Mouse (Mus musculus): Measurements from ENCODE around the gene Itpa. TPM values are rescaled to one million over a fixed set of nuclear protein-coding genes. Genes with fewer than 3 reads are reported as not detected.

The Itpa gene
- polyA plus RNA-seq, 1 experiment from 2014 or later, result 84.1 TPM

- peak within 1 kb of the TSS; percentile 63 for H3K4me3 ChIP-seq
- peaks cover 16% of the 10 kb centered on the region for H3K4me1 ChIP-seq (replicated peaks)
- H3K27ac ChIP-seq (ENCODE audit: poor library complexity, severe bottlenecking), result no peak within 1 kb of the TSS
- ATAC-seq (ENCODE audit: insufficient number of reproducible peaks, low FRiP score), result peak; percentile 64
- H3K4me2 ChIP-seq, result peak within 1 kb of the TSS; percentile 99
- H3K9me3 ChIP-seq (replicated peaks), result no peaks in the 10 kb centered on the region
- H3K36me3 ChIP-seq, result no peaks in the 10 kb centered on the region
- H3K27me3 ChIP-seq (replicated peaks), result peaks cover 70% of the 10 kb centered on the region
- H3K9ac ChIP-seq, result peak within 1 kb of the TSS; percentile 61
- under 1% methylated on average over 64 of the region's 65 CpGs for WGBS
These were observed 29.9 kb downstream of the Itpa start, which contains the start of gene Slc4a11 for GRCm38 (mm10) chr2:130697153-130697810. Gene Slc4a11, minus strand, starts transcription at chr2:130697519.

GRCm38 (mm10) chr2:130697821-130698266, 30.4 kb downstream of the Itpa start:
- H3K9me3 ChIP-seq (replicated peaks), result no peaks in the 10 kb centered on the region
- peak overlapping the region; percentile 61 for H3K9ac ChIP-seq
- peak overlapping the region; percentile 63 for H3K4me3 ChIP-seq
- no peak overlapping the region for H3K27ac ChIP-seq (ENCODE audit: poor library complexity, severe bottlenecking)
- ATAC-seq (ENCODE audit: insufficient number of reproducible peaks, low FRiP score), result 0 out of 2 replicates have a peak, but pooled peaks have one; percentile 29
- peaks cover 70% of the 10 kb centered on the region for H3K27me3 ChIP-seq (replicated peaks)
- H3K4me1 ChIP-seq (replicated peaks), result peaks cover 16% of the 10 kb centered on the region
- H3K36me3 ChIP-seq, result no peaks in the 10 kb centered on the region
- WGBS, result 2% methylated on average over 14 of the region's 14 CpGs
- H3K4me2 ChIP-seq, result peak overlapping the region; percentile 99

GRCm38 (mm10) chr2:130704040-130705001, 36.9 kb downstream of the Itpa start:
- ATAC-seq (ENCODE audit: insufficient number of reproducible peaks, low FRiP score), result no peak
- Histone ChIP-seq H3K27ac (ENCODE audit: poor library complexity, severe bottlenecking) (no peak overlapping the region), H3K27me3 (replicated peaks) (peaks cover 15% of the 10 kb centered on the region; the same call in 1 of the 2 replicates), H3K36me3 (peaks cover 18% of the 10 kb centered on the region), H3K4me2 (no peak overlapping the region), H3K9me3 (replicated peaks) (no peaks in the 10 kb centered on the region), H3K4me3 (no peak overlapping the region), H3K9ac (no peak overlapping the region), H3K4me1 (replicated peaks) (peaks cover 14% of the 10 kb centered on the region)
- 57% methylated on average over 9 of the region's 9 CpGs for WGBS

- no peak overlapping the region for H3K4me3 ChIP-seq
- 70% methylated on average over 6 of the region's 6 CpGs for WGBS
- H3K27ac ChIP-seq (ENCODE audit: poor library complexity, severe bottlenecking), result no peak overlapping the region
- 0 out of 2 replicates have a peak, but pooled peaks cover 6% of the 10 kb centered on the region for H3K27me3 ChIP-seq (replicated peaks)
- no peak overlapping the region for H3K9ac ChIP-seq
- ATAC-seq (ENCODE audit: insufficient number of reproducible peaks, low FRiP score), result no peak
- no peak overlapping the region for H3K4me2 ChIP-seq
- H3K9me3 ChIP-seq (replicated peaks), result no peaks in the 10 kb centered on the region
- peaks cover 14% of the 10 kb centered on the region for H3K4me1 ChIP-seq (replicated peaks)
- peaks cover 26% of the 10 kb centered on the region for H3K36me3 ChIP-seq
These were observed 37.8 kb downstream of the Itpa start for GRCm38 (mm10) chr2:130705178-130705577.

- 55% methylated on average over 4 of the region's 4 CpGs for WGBS
- H3K9ac ChIP-seq, result no peak overlapping the region
These were observed 39.2 kb downstream of the Itpa start for GRCm38 (mm10) chr2:130706602-130707001.

GRCm38 (mm10) chr2:130707057-130707456, 39.6 kb downstream of the Itpa start:
- no peak for ATAC-seq (ENCODE audit: insufficient number of reproducible peaks, low FRiP score)
- Histone ChIP-seq H3K4me3 (no peak overlapping the region), H3K27me3 (replicated peaks) (no peaks in the 10 kb centered on the region), H3K4me2 (no peak overlapping the region), H3K4me1 (replicated peaks) (peaks cover 14% of the 10 kb centered on the region), H3K9me3 (replicated peaks) (no peaks in the 10 kb centered on the region), H3K9ac (no peak overlapping the region), H3K27ac (ENCODE audit: poor library complexity, severe bottlenecking) (no peak overlapping the region), H3K36me3 (peaks cover 45% of the 10 kb centered on the region)
- 57% methylated on average over 10 of the region's 10 CpGs for WGBS

More at GRCm38 (mm10) chr2:130706602-130707001, 39.2 kb downstream of the Itpa start:
- Histone ChIP-seq H3K9me3 (replicated peaks) (no peaks in the 10 kb centered on the region), H3K27me3 (replicated peaks) (no peaks in the 10 kb centered on the region), H3K4me3 (no peak overlapping the region), H3K27ac (ENCODE audit: poor library complexity, severe bottlenecking) (no peak overlapping the region), H3K4me2 (no peak overlapping the region), H3K4me1 (replicated peaks) (peaks cover 14% of the 10 kb centered on the region), H3K36me3 (peaks cover 40% of the 10 kb centered on the region)
- ATAC-seq (ENCODE audit: insufficient number of reproducible peaks, low FRiP score), result no peak

GRCm38 (mm10) chr2:130717951-130718350, 50.5 kb downstream of the Itpa start:
- Histone ChIP-seq H3K4me3 (no peak overlapping the region), H3K4me1 (replicated peaks) (no peaks in the 10 kb centered on the region), H3K9me3 (replicated peaks) (no peaks in the 10 kb centered on the region), H3K27me3 (replicated peaks) (no peaks in the 10 kb centered on the region), H3K27ac (ENCODE audit: poor library complexity, severe bottlenecking) (no peak overlapping the region), H3K4me2 (no peak overlapping the region), H3K36me3 (peaks cover 87% of the 10 kb centered on the region), H3K9ac (no peak overlapping the region)
- 73% methylated on average over 6 of the region's 6 CpGs for WGBS
- ATAC-seq (ENCODE audit: insufficient number of reproducible peaks, low FRiP score), result no peak

GRCm38 (mm10) chr2:130724369-130724768, 57.0 kb downstream of the Itpa start:
- H3K4me3 ChIP-seq, result no peak overlapping the region
- H3K4me2 ChIP-seq, result no peak overlapping the region
- no peaks in the 10 kb centered on the region for H3K27me3 ChIP-seq (replicated peaks)
- no peak overlapping the region for H3K9ac ChIP-seq
- H3K27ac ChIP-seq (ENCODE audit: poor library complexity, severe bottlenecking), result no peak overlapping the region
- no peaks in the 10 kb centered on the region for H3K4me1 ChIP-seq (replicated peaks)
- H3K9me3 ChIP-seq (replicated peaks), result no peaks in the 10 kb centered on the region
- ATAC-seq (ENCODE audit: insufficient number of reproducible peaks, low FRiP score), result no peak
- H3K36me3 ChIP-seq, result peaks cover 93% of the 10 kb centered on the region
- 85% methylated on average over 4 of the region's 4 CpGs for WGBS

- Histone ChIP-seq H3K4me1 (replicated peaks) (no peaks in the 10 kb centered on the region), H3K4me3 (no peak overlapping the region), H3K27me3 (replicated peaks) (no peaks in the 10 kb centered on the region), H3K4me2 (no peak overlapping the region), H3K36me3 (peaks cover 98% of the 10 kb centered on the region), H3K9ac (no peak overlapping the region), H3K27ac (ENCODE audit: poor library complexity, severe bottlenecking) (no peak overlapping the region), H3K9me3 (replicated peaks) (no peaks in the 10 kb centered on the region)
- no peak for ATAC-seq (ENCODE audit: insufficient number of reproducible peaks, low FRiP score)
- WGBS, result 87% methylated on average over 1 of the region's 1 CpGs
These were observed 60.3 kb downstream of the Itpa start for GRCm38 (mm10) chr2:130727752-130728151.

- peaks cover 98% of the 10 kb centered on the region for H3K36me3 ChIP-seq
- no peaks in the 10 kb centered on the region for H3K4me1 ChIP-seq (replicated peaks)
- no peaks in the 10 kb centered on the region for H3K27me3 ChIP-seq (replicated peaks)
- no peak overlapping the region for H3K4me2 ChIP-seq
- no peak overlapping the region for H3K9ac ChIP-seq
- ATAC-seq (ENCODE audit: insufficient number of reproducible peaks, low FRiP score), result no peak
- WGBS, result 89% methylated on average over 2 of the region's 2 CpGs
- H3K27ac ChIP-seq (ENCODE audit: poor library complexity, severe bottlenecking), result no peak overlapping the region
- H3K4me3 ChIP-seq, result no peak overlapping the region
- H3K9me3 ChIP-seq (replicated peaks), result no peaks in the 10 kb centered on the region
These were observed 61.6 kb downstream of the Itpa start for GRCm38 (mm10) chr2:130728906-130729585.
